ENCODE assay signal across 12 mouse cellular contexts in the genomic region with DNA sequence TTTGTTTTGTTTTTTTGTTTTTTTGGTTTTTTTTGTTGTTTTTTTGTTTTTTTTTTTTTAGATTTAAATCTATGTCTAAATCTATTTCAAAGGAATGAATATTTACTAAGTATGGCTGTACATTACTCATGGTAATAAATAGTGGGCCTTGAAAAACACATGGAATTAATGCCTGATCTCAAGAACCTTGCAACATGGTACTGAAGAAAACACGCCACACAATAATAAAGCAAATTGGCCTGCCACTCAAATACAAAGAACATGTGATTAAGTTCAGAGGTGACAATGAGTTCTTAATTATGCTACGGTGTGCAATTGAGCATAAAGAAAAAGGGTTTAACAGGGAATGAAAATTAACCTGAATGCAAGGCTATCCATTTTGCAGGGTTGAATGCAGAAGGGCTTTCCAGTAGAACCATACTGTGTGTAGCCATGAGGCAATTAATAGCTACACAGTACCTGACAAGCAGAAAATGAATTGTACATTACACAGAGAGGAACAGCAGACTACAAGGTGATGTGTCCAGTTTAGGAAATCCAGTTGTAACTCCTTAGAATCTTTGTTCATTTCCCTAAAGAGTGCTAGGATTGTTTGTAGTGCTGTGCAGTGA.
"Had no signal": no experiment of that assay in that cellular context is flagged by ENCODE, and none has a peak within 500 bp of the region (broad histone marks: within the 10 kb centered on the region; RNA-seq: fewer than 3 reads in every experiment).

No protein-coding gene starts in this region.

- DNase-seq: kidney, adult 8-10 months; kidney, postnatal 25 days; liver; liver, embryonic 13.5 days; liver, postnatal 0 days; right cerebral cortex, adult 18-20 months; right cerebral cortex, postnatal 25 days; thymus, postnatal 36 days had no signal

- H3K36me3 ChIP-seq: limb, embryonic 12.5 days; liver, embryonic 13.5 days; lung, embryonic 15.5 days; midbrain, embryonic 12.5 days had no signal

- H3K9me3 ChIP-seq: limb, embryonic 12.5 days; liver, embryonic 13.5 days; lung, embryonic 15.5 days; midbrain, embryonic 12.5 days had no signal

- H3K27ac ChIP-seq: limb, embryonic 12.5 days; liver, embryonic 13.5 days; lung, embryonic 15.5 days; midbrain, embryonic 12.5 days had no signal

- H3K4me1 ChIP-seq: liver, embryonic 13.5 days; lung, embryonic 15.5 days had no signal

- H3K4me2 ChIP-seq: limb, embryonic 12.5 days; liver, embryonic 13.5 days; lung, embryonic 15.5 days; midbrain, embryonic 12.5 days had no signal

- ATAC-seq: liver, postnatal 0 days; midbrain, embryonic 16.5 days had no signal

- H3K9ac ChIP-seq: limb, embryonic 12.5 days; liver, embryonic 13.5 days; liver, postnatal 0 days; lung, embryonic 15.5 days; midbrain, embryonic 12.5 days had no signal

- H3K4me3 ChIP-seq: limb, embryonic 12.5 days; liver, embryonic 13.5 days; lung, embryonic 15.5 days; midbrain, embryonic 12.5 days had no signal

- H3K27me3 ChIP-seq: limb, embryonic 12.5 days; liver, embryonic 13.5 days; lung, embryonic 15.5 days; midbrain, embryonic 12.5 days had no signal
